Mouse (Mus musculus) layer of hippocampus, adult 18-20 months (tissue): Measurements from ENCODE around the gene Kif1c. TPM values are rescaled to one million over a fixed set of nuclear protein-coding genes. Genes with fewer than 3 reads are reported as not detected.

Source experiments
- DNase-seq, 2 experiments: peaks; one replicate each; pipeline ENCODE4 v3.0.0; 2022; ENCODE audit warnings: low spot score in 2 of 2
- total RNA-seq, 2 experiments: library from RNA; stranded (reverse); gene quantifications; 2 replicates each; pipeline ENCODE4 v1.2.3; 2021

Gene Kif1c
- total RNA-seq, 2 experiments from 2014 or later, result 70.4 to 82.8 TPM

- no peak for DNase-seq
Observed at GRCm38 (mm10) chr11:70689578-70689977, 10.8 kb upstream of the Kif1c start.

- peak; percentile 47 to 85 for DNase-seq
Observed at GRCm38 (mm10) chr11:70693504-70693903, 6.8 kb upstream of the Kif1c start.

DNA sequence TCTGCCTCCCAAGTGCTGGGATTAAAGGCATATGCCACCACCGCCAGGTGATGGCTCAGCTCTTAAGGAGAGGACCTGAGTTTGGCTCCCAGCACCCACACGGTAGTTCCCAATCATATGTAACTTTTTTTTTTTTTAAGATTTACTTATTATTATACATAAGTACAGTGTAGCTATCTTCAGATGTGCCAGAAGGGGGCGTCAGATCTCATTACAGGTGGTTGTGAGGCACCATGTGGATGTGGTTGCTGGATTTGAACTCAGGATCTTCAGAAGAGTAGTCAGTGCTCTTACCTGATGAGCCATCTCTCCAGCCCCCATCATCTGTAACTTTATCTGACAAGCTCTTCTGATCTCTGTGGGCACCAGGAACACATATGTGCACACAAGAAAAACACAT, 3.0 kb upstream of the Kif1c start:
- DNase-seq, result no peak

GRCm38 (mm10) chr11:70699051-70699450, 1.3 kb upstream of the Kif1c start:
- DNase-seq, result no peak

DNA sequence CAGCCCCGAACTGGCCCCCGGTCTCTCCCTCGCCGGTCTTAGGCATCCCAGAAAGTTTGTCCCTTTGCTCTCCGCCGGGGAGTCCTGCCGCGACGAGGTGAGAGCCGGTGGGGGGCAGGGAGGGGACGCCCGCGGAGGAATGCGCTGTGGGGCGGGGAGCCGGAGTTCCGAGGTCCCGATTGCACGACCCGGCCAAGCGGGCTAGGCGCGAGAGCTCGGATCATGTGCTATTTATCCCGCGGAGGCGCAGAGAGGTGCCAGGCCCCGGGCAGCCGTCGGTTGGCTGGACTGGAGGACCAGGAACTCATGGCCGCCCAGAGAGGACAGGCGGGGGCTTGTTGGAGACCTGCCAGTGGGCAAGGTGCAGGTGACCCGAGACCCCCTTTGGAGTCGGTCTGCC, 265 bp downstream of the Kif1c start:
- peak in 1 of 2 experiments; percentile 61 for DNase-seq

DNA sequence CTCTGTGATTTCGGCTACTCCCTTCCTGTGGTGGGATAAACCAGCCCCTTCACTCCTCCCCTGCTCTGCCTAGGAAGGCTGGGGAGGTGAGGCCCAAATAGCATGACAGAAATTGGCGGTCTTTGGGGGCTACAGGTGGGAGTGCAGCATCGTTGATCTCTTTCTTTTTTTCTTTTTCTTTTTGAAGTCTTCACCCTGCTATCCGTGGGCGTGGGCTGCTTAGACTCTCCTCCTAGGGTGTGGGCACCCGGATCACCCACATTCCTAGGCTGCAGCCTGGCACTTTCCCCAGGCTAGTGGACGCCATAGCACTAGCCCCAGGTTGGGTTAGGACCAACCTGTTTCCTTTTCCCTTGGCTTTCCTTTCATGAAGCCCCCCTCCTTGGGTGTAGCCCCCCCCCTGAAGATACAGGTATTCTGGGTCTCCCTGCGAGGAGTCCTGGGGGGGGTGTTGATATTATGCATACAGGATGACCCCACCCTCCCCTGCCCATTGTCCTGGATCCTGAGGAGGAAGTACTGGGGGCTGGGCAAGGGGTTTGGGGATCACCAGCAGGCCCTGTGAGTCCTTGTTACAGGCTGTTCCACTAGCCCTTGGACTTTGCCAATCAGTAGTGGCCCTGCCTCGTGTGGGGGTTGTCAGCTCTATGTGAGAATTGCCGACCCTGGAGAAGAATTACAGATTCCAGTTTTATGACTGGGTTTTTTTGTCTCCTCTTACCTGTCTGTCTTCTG, 1.0 kb downstream of the Kif1c start:
- DNase-seq, result no peak

DNA sequence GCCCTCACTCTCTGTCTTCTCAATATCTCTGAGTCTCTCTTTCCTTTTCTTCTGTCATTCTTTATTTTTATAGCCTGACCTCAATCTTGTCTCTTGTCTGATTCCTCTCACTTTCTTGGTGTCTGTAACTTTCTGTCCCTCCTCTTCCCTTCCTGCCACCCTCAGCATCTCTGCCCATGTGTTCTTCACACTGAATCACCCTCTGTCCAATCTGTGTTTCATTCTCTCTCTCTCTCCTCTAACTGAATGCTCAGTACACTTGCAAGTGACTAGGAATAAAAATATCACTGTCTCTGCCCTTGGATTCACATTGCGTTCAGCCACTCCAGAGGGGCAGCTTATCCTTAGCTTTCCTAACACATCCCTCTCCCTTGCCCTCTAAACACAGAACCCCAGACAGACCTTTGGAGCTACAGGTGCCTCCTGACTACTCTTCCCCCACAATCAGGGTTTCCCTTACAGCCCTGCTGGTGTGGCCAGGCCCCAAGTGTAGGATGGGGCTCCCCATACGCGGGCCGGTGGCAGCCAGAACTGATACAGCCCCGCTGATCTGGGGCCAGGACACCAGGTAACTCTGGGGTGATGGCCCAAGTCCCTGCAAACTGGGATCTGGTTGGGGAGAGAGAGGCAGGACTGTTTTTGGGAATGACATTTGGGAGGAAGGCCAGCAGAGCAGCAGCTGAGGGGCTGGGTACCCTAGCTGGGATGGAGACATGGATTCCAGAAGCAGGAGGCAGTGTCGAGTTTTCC, 1.8 kb downstream of the Kif1c start:
- DNase-seq, result no peak

DNA sequence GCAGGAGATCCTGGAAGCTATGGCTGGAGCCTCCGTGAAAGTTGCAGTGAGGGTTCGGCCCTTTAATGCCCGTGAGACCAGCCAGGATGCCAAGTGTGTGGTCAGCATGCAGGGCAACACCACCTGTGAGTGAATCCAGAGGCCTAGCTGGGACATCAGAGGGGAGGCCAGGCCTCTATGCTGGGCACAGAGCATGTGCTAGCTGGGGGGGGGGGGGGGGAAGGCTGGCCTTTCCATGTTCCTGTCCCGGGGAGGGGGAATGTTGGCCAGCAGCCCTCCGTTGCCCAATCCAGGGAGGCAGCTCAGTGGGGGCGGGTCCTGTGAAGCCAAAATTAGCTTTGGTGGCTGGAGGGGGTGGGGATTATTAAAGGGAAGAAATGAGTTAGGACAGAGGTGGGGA, 2.4 kb downstream of the Kif1c start:
- no peak for DNase-seq

DNA sequence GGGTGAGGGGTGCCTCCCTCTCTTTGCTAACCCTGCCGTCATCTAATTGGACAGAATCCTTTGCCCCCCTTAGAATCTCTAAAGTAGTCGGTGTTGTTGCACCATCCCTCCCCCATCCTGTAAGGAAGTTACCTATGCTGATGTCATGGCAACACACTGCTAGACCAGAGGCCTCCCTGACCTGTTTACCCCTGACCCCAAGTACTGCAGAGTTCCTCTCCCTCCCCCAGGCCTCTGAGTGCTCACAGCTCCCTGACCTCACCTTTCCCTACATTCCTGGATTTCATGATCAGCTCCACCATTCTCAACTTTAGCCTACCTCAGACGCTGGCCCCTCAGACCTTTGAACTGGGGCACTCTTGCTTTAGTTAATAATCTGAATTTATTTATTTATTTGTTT, 5.8 kb downstream of the Kif1c start:
- DNase-seq, result no peak

GRCm38 (mm10) chr11:70711026-70711425, 10.7 kb downstream of the Kif1c start:
- DNase-seq, result peak; percentile 46 to 79

DNA sequence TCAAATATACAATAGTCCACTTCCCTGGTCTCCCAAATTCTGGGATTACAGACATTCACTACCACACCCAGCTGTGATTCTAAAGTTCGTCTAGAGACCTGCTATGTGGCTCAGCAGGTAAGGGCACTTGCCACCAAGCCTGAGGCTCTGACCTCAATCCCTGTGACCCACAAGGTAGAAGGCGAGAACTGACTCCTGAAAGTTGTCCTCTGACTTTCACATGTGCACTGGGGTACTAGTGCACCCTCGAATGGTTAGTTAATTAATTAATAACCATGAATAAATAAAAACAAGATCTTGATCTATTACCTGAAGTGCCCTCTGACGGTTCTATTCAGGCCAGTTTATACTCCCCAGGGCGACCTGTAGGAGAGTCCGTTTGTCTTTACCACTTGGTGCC, 12.9 kb downstream of the Kif1c start:
- no peak for DNase-seq

- no peak for DNase-seq
Observed at GRCm38 (mm10) chr11:70715832-70716231, 15.5 kb downstream of the Kif1c start.

DNA sequence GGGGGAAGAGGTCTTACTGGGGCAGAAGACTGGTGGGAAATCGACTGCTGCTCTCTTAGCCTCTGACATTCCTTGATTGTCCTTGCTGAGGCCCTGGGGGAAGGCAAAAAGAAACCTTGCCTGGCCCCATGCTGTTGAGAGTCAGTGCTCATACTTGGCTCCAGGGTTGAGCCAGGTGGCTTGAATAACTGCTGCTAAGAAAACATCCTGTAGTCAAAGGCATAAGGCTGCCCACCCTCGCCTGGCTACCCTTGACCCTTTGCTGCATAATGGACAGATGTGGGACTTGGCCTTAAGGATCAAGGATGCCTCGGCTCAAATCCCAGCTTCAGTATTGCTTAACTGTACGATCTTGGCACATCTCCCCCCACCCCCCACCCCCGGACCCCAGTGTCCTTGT, 18.1 kb downstream of the Kif1c start:
- no peak for DNase-seq

GRCm38 (mm10) chr11:70720567-70720966, 20.2 kb downstream of the Kif1c start:
- no peak for DNase-seq

DNA sequence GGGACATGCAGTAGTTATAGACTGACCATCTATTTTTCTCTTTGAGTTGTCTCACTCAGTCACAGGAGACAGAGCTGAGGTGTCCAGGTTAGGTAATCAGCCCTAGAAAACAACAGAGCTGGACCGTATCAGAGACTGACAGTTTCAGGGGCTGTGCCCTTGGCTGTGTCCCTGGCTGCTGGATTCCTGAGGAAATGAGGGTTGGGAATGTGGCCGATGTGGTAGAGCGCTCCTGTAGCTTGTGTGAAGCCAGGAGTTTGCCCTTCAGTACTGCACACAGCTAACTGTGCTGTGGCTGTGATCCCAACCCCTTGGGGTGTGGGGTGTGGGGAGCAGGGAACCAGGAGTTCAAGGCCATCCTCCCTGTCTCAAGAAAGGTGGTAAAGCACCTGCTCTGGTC, 20.7 kb downstream of the Kif1c start:
- no peak for DNase-seq

DNA sequence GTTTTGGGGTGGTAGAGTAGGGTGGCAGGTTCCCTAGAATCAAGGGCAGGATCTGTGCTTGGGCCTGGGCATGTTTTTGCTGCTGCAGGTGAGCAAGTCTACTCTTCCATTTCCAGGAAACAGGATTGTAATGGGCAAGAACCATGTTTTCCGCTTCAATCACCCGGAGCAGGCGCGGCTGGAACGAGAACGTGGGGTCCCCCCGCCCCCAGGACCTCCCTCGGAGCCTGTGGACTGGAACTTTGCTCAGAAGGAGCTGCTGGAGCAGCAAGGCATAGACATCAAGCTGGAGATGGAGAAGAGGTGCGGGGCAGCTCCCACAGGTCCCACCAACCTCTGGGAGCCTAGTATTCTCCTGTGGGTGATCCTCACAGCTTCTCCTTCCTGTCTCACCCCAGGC, 24.4 kb downstream of the Kif1c start:
- DNase-seq, result no peak

DNA sequence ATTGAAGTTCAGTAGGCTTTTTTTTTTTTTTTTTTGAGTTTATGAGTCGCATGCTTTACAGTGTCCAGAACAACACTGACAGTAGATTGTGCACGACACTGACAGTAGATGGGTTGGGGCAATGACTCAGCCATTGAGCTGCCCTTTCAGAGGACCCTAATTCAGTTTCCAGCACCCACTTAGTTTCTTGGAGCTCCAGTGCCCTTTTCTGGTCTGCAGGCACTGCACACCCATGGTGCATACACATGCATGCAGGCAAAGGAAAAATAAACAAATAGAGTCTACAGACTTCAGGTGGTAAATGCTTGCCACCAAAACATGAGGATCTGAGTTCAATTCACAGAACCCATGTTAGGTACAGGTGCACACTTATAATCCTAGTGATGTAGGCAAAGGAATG, 26.2 kb downstream of the Kif1c start:
- no peak for DNase-seq

DNA sequence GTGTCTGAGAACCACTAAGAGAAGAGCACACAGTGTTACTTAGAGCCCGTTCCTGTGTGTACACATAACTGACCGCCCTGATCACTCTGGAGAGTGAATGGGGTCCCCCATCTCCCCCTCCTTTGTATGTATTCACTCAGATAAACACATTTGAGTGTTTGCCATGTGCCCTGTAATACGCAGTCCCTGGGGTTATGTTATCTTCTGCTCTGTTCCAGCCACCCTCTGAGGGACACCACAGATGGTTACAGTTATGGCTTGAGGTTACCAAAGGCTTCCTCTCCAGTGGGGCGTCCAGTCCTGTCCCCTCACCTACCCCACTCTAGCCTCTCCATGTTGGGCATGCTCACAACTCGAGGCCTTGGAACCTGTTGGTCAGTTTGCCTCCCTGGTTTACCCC, 27.0 kb downstream of the Kif1c start:
- DNase-seq, result no peak

- DNase-seq, result no peak
Observed at GRCm38 (mm10) chr11:70730427-70731038, 30.2 kb downstream of the Kif1c start.

DNA sequence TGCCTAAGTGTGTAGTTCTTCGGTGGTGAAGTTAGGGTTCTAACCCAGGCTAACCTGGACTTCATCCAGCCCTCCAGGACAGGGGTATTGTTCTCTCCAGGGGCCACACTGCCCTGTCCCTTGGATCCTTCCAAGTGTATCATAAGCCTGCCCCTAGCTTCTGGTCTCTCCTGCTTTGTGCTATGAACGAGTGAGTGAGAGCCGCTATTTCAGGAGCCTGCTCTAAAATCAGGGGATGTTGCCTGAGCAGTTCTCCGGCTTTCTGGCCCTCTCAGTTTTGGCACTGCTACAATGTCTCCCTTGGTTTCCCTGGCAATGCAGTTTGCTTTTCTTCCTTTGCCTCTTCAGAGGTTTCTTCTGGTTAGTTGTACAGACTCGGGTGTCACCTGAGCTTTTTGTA, 30.8 kb downstream of the Kif1c start:
- DNase-seq, result peak in 1 of 2 experiments; percentile 64

- no peak for DNase-seq
Observed at GRCm38 (mm10) chr11:70733256-70733655, 32.9 kb downstream of the Kif1c start.

DNA sequence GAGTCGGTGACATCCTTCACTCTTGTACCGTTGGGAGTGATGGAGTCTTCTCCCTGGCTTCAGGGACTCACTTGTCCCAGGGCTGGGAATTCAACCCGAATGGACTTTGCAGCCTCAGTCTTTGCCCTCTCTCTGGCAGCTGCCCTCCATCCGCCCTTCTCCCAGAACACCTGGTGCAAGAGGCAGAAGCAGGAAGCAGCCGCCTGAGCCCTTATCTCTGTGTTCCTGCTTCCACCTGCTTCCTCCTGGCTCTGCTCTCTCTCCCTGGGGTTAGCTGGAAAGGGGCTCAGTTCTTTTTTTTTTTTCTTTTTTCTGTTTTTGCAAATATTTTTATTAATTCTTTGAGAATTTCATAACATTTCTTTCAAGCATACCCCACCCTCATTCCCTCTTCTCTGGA, 37.4 kb downstream of the Kif1c start:
- DNase-seq, result no peak
